Mouse (Mus musculus) stomach, postnatal 0 days (tissue): ENCODE data around the gene Slc25a53. TPM values are rescaled to one million over a fixed set of nuclear protein-coding genes. Genes with fewer than 3 reads are reported as not detected.
A peak's percentile ranks its signal among the peaks of the same experiment; 100 is the strongest.

Source experiments
- ATAC-seq: fragments of 200-750 bp; cut with Nextera tagmentation; 2 replicates; pipeline ENCODE4 v1.8.0; 2017; ENCODE audit not compliant: low FRiP score, low TSS enrichment
- DNase-seq: peaks from one replicate; pipeline ENCODE4 v3.0.0-alpha.2; 2016; ENCODE audit warnings: low spot score
- H3K27ac ChIP-seq: fragments of 300-500 bp; sonication (generic); replicated peaks from 2 replicates; pipeline ENCODE4 v1.5.1; 2014; ENCODE audit warnings: mild to moderate bottlenecking, control low read depth
- H3K27me3 ChIP-seq: fragments of 300-500 bp; sonication (generic); 2 replicates; pipeline ENCODE4 v1.6.1; 2014; ENCODE audit warnings: low read length; ENCODE audit not compliant: control insufficient read depth, insufficient read depth
- H3K36me3 ChIP-seq: fragments of 300-500 bp; sonication (generic); 2 replicates; pipeline ENCODE4 v1.6.1; 2014; ENCODE audit warnings: low read length, mixed read lengths; ENCODE audit not compliant: control insufficient read depth, insufficient read depth
- H3K4me1 ChIP-seq: fragments of 300-500 bp; sonication (generic); replicated peaks from 2 replicates; pipeline ENCODE4 v1.6.1; 2014; ENCODE audit warnings: antibody characterized with exemption; ENCODE audit not compliant: control insufficient read depth, insufficient read depth
- H3K4me2 ChIP-seq: fragments of 300-500 bp; sonication (generic); replicated peaks from 2 replicates; pipeline ENCODE4 v1.6.1; 2014; ENCODE audit warnings: low read depth, mild to moderate bottlenecking, control low read depth, moderate library complexity
- H3K4me3 ChIP-seq: fragments of 300-500 bp; sonication (generic); 2 replicates; pipeline ENCODE4 v1.5.1; 2014; ENCODE audit warnings: low read depth, low read length, control low read depth
- H3K9ac ChIP-seq: fragments of 300-500 bp; sonication (generic); 2 replicates; pipeline ENCODE4 v1.6.1; 2014; ENCODE audit warnings: mild to moderate bottlenecking, low read length, control low read depth, mixed read lengths
- H3K9me3 ChIP-seq: fragments of 300-500 bp; sonication (generic); 2 replicates; pipeline ENCODE4 v1.6.1; 2016; ENCODE audit warnings: low read length; ENCODE audit not compliant: control insufficient read depth
- CTCF ChIP-seq: IDR thresholded peaks from 2 replicates; pipeline ENCODE4 v1.5.1; 2016; ENCODE audit warnings: antibody characterized with exemption, low read depth, mild to moderate bottlenecking, moderate library complexity
- EP300 ChIP-seq: optimal IDR thresholded peaks from 2 replicates; pipeline ENCODE3; 2016; ENCODE audit warnings: antibody characterized with exemption
- WGBS: fragments of 180-500 bp; shearing (Covaris S2); extraction: QIAGEN DNeasy Blood & Tissue Kit; methylation state at CpG from one replicate; pipeline ENCODE4 v1.1.7; 2014; 5-methylcytosine and 5-hydroxymethylcytosine counted together
- polyA plus RNA-seq: library from polyadenylated mRNA; unstranded; fragments of >200 nt; fragmentation: Nextera tagmentation; extraction: Ambion mirVana; gene quantifications from 2 replicates; pipeline ENCODE4 v1.2.1, GENCODE M21; 2015

Gene Slc25a53
- polyA plus RNA-seq, 1 experiment from 2014 or later, result 4.8 TPM

DNA sequence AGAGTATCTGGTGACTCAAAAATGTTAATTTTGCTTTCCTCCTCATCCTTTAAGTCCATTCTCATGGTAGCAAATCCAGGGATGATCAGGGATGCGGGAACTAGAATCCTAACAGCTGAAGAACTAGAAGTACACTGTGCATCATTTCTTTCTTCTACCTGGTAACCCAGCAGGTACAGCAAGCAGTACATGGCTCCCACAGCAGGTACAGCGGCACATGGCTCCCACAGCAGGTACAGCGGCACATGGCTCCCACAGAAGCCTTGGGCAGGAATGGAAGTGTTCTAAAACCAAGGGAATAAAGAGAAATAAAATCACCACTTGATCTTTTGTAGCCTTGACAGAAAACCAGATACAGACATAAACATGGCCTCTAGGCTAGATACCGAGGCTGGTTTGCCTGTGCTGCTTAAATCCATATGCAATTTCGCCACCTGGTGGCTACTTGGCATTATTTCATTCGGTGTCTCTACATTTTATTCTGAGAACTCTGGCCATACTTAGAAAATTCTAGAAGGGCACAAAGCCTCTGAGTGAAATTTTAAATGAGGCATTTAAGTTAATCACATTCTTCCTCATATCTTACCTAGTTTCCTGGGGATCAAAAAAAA lies 22.9 kb downstream of the Slc25a53 start:
- no peak overlapping the region for H3K27ac ChIP-seq
- H3K36me3 ChIP-seq, result no peaks in the 10 kb centered on the region
- H3K4me1 ChIP-seq, result no peaks in the 10 kb centered on the region
- ATAC-seq (no peak), DNase-seq (peak; percentile 38)
- no peak overlapping the region for H3K4me2 ChIP-seq
- TF ChIP-seq CTCF (peak; percentile 78), EP300 (no peak)
- 53% methylated on average over 6 of the region's 6 CpGs for WGBS
- no peak overlapping the region for H3K9ac ChIP-seq
- no peaks in the 10 kb centered on the region for H3K9me3 ChIP-seq
- no peak overlapping the region for H3K4me3 ChIP-seq
- H3K27me3 ChIP-seq, result no peaks in the 10 kb centered on the region

DNA sequence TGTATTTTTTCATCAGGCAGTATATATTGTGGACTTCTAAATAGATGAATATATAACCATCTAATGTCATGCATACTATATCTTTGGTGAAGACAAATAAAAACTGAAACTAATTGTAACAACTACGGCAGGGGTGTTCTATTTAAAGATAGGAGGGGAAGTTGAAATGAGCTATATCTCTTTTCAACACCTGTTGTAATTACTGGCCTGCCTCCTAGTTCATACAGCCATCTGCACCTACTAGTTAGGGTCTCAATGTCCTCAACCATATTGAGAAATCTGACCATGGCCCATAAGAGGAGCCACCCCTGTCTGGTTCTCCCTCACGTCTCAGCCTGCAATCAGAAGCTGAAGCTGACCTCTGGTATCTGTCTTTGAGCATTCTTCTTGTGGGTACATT lies 41.8 kb downstream of the Slc25a53 start:
- Histone ChIP-seq H3K27me3 (no peaks in the 10 kb centered on the region), H3K4me3 (no peak overlapping the region), H3K27ac (no peak overlapping the region), H3K9ac (no peak overlapping the region), H3K36me3 (no peaks in the 10 kb centered on the region), H3K4me2 (no peak overlapping the region), H3K4me1 (no peaks in the 10 kb centered on the region), H3K9me3 (no peaks in the 10 kb centered on the region)
- 68% methylated on average over 2 of the region's 2 CpGs for WGBS
- DNase-seq (no peak), ATAC-seq (no peak)
- TF ChIP-seq CTCF (no peak), EP300 (no peak)

DNA sequence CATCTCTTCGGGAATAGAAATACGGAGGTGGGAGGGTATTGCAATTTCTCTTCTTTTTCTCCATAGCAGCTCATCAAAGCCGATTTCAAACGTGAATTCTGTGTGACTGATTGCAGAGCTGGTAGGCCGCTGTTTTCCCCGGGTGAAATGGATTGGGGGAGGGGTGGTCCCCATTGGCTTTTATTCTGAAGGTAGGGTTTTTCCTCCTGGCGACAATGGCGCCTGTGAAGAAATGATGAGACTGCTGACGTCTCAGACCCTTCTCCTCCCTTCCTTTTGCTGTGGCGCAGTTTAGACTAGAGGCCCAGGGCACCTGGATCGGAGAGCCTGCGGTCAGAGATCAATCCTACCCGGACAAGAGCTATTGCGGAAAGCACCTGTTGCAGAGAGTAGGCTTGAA lies 44.5 kb downstream of the Slc25a53 start:
- no peak for TF ChIP-seq EP300
- no peak for TF ChIP-seq CTCF
- Histone ChIP-seq H3K4me3 (no peak overlapping the region), H3K9ac (no peak overlapping the region), H3K4me2 (0 out of 2 replicates have a peak overlapping the region, but pooled peaks have one; percentile 54), H3K36me3 (no peaks in the 10 kb centered on the region), H3K9me3 (no peaks in the 10 kb centered on the region), H3K4me1 (no peaks in the 10 kb centered on the region), H3K27ac (no peak overlapping the region), H3K27me3 (no peaks in the 10 kb centered on the region)
- ATAC-seq, result no peak
- no peak for DNase-seq
- 31% methylated on average over 14 of the region's 14 CpGs for WGBS

DNA sequence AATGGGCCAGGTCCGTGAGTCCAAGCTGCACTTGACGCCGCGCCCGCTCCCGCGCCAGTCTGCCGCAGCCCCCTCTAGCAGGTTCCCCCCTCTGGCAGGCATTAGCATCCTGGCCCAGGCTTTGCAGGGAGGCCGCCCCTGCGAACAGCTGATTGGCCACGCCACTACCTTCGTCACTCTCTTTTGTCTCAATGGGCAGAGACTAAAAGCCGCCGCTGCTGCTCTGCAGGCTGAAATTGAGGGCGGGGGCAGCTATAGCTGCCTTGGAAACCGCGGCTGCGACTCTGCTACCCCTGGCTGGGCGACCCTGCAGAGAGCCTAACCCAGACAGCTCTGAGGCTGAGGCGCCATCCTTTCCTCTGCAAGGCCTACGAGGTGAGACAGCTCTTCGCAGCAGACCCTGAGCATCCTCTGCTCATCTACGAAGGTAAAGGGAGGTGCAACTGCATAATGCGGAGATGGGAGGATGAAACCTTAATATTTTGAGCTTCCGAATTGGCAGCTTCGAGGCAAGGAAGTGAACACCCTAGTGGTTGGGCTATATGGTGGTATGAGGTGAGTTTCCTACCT lies 45.0 kb downstream of the Slc25a53 start, which contains the start of gene Zcchc18:
TSS of gene Zcchc18 (plus strand) at position 178 of the 570 bp plus-strand sequence.
- Histone ChIP-seq H3K27me3 (no peaks in the 10 kb centered on the region), H3K9ac (0 out of 2 replicates have a peak within 1 kb of the TSS, but pooled peaks have one; percentile 13), H3K36me3 (no peaks in the 10 kb centered on the region), H3K4me1 (no peaks in the 10 kb centered on the region), H3K4me3 (peak within 1 kb of the TSS; percentile 31), H3K27ac (no peak within 1 kb of the TSS), H3K4me2 (peak within 1 kb of the TSS; percentile 54), H3K9me3 (no peaks in the 10 kb centered on the region)
- ATAC-seq (peak; percentile 69; the same call in 1 of the 2 replicates), DNase-seq (peak; percentile 34)
- 21% methylated on average over 26 of the region's 26 CpGs for WGBS
- TF ChIP-seq CTCF (no peak), EP300 (no peak)

DNA sequence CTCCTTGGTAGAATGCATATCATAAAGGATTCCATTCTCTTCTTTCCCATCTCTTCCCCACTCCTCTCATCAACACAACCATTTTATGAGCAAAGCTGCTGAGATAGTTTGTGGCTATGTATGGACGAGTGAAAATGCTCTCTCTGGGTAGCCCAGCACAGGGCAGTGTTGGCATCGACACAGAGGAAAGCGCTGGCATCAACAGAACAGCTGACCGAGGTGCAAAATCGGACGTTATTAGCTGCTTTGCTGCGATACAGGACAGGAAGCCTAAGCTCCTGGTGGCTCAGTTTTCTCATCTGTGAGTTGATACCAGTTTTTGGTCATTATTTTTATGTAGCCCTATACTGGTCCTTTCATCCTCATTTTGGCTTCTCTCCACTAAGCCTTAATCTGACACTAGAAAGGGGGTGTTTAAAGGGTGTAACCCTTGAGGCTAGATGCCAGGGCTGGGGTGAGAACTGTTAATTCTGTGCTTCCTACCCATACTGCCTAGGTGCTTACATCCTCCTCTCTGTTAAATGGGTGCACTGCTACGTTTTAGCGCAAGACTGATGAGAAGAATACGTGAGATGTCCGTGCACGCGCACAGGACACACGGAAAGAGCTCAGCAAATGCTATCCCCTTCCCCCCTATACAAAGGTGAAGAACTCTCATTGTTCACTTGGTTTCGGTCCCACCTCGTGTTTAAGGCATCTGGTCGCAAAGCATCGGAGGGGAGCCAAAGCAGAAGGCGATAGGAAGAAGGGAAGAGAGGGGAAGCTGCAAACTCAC lies 45.7 kb downstream of the Slc25a53 start:
- no peak for TF ChIP-seq EP300
- no peak for TF ChIP-seq CTCF
- 0 out of 2 replicates have a peak overlapping the region, but pooled peaks have one; percentile 13 for H3K9ac ChIP-seq

More for the DNA sequence above, 45.7 kb downstream of the Slc25a53 start:
- no peak overlapping the region for H3K27ac ChIP-seq
- H3K4me1 ChIP-seq, result no peaks in the 10 kb centered on the region
- DNase-seq, result no peak
- WGBS, result 17% methylated on average over 19 of the region's 19 CpGs
- no peaks in the 10 kb centered on the region for H3K36me3 ChIP-seq
- peak overlapping the region; percentile 54 for H3K4me2 ChIP-seq
- H3K4me3 ChIP-seq, result peak overlapping the region; percentile 31
- no peaks in the 10 kb centered on the region for H3K9me3 ChIP-seq
- no peaks in the 10 kb centered on the region for H3K27me3 ChIP-seq
- no peak for ATAC-seq
